Mouse (Mus musculus): ENCODE measurements around the gene Rptor. TPM values are rescaled to one million over a fixed set of nuclear protein-coding genes. Genes with fewer than 3 reads are reported as not detected.

Gene Rptor
- polyA plus RNA-seq, 1 experiment from 2014 or later, result 15.7 TPM

DNA sequence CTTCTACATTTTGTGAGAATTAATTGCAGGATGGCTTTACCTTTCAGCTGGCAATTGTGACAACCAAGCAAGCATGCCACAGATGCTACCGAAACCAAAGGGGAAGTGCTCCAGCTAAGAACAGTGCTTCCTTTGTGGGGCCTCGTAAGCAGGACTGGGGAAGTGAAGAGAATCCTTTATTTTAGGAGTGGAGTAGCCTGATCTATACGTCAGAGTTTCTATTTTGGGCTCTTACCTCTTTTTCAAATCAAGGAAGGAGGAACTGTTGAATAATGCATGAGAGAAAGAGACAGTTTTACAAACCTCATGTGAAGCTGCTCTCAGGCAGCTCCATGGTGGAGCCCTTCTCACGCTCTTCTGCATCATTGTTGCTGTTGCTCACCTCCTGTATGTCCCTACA lies 106.5 kb downstream of the Rptor start:
- H3K27ac ChIP-seq (replicated peaks), result no peak overlapping the region
- no peaks in the 10 kb centered on the region for H3K9me3 ChIP-seq
- no peak for DNase-seq (ENCODE audit: low spot score)
- no peaks in the 10 kb centered on the region for H3K27me3 ChIP-seq (replicated peaks; ENCODE audit: low read depth, poor library complexity, severe bottlenecking)
- H3K4me3 ChIP-seq, result no peak overlapping the region
- no peaks in the 10 kb centered on the region for H3K36me3 ChIP-seq (replicated peaks)
- WGBS, result 43% methylated on average over 4 of the region's 4 CpGs
- peaks cover 20% of the 10 kb centered on the region for H3K4me1 ChIP-seq

DNA sequence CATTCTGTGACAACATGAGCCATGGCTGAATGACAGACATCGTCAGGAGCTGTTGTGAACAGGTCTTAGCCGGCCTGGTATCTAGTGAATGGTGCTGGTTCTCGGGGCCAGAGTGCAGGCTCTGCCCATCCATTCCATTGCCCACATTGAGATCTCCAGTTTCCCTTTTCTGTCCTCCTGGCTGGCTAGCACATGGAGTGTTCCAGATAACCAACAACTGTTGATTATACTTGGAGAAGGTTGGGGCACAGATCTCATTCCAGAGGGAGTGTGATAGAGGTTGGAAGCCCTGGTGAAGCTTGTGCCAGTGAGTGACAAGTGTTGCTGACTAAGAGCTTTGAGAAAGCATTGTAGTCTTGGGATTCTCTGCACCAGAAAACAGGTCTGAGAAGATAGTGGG lies 107.6 kb downstream of the Rptor start:
- H3K9me3 ChIP-seq, result no peaks in the 10 kb centered on the region
- no peak overlapping the region for H3K4me3 ChIP-seq
- DNase-seq (ENCODE audit: low spot score), result no peak
- H3K4me1 ChIP-seq, result peaks cover 27% of the 10 kb centered on the region
- no peaks in the 10 kb centered on the region for H3K27me3 ChIP-seq (replicated peaks; ENCODE audit: low read depth, poor library complexity, severe bottlenecking)
- 88% methylated on average over 3 of the region's 3 CpGs for WGBS
- H3K36me3 ChIP-seq (replicated peaks), result no peaks in the 10 kb centered on the region
- H3K27ac ChIP-seq (replicated peaks), result no peak overlapping the region

GRCm38 (mm10) chr11:119710822-119711221 lies 108.1 kb downstream of the Rptor start:
- Histone ChIP-seq H3K4me1 (peaks cover 32% of the 10 kb centered on the region), H3K9me3 (no peaks in the 10 kb centered on the region), H3K4me3 (no peak overlapping the region), H3K36me3 (replicated peaks) (no peaks in the 10 kb centered on the region), H3K27ac (replicated peaks) (no peak overlapping the region), H3K27me3 (replicated peaks; ENCODE audit: low read depth, poor library complexity, severe bottlenecking) (no peaks in the 10 kb centered on the region)
- no peak for DNase-seq (ENCODE audit: low spot score)
- 83% methylated on average over 5 of the region's 5 CpGs for WGBS

- WGBS, result 53% methylated on average over 5 of the region's 5 CpGs
- H3K27ac ChIP-seq (replicated peaks), result peak overlapping the region; percentile 10
- H3K27me3 ChIP-seq (replicated peaks; ENCODE audit: low read depth, poor library complexity, severe bottlenecking), result no peaks in the 10 kb centered on the region
- H3K4me3 ChIP-seq, result no peak overlapping the region
- H3K36me3 ChIP-seq (replicated peaks), result peaks cover 14% of the 10 kb centered on the region; the same call in 1 of the 2 replicates
- H3K4me1 ChIP-seq, result peaks cover 15% of the 10 kb centered on the region
- 0 out of 2 replicates have a peak, but pooled peaks cover 2% of the 10 kb centered on the region for H3K9me3 ChIP-seq
- DNase-seq (ENCODE audit: low spot score), result no peak
Measured at GRCm38 (mm10) chr11:119715437-119715836, 112.7 kb downstream of the Rptor start.

- no peaks in the 10 kb centered on the region for H3K27me3 ChIP-seq (replicated peaks; ENCODE audit: low read depth, poor library complexity, severe bottlenecking)
- no peak for DNase-seq (ENCODE audit: low spot score)
- H3K27ac ChIP-seq (replicated peaks), result 0 out of 2 replicates have a peak overlapping the region, but pooled peaks have one; percentile 10
- WGBS, result 92% methylated on average over 5 of the region's 5 CpGs
- 0 out of 2 replicates have a peak, but pooled peaks cover 2% of the 10 kb centered on the region for H3K9me3 ChIP-seq
- H3K36me3 ChIP-seq (replicated peaks), result peaks cover 14% of the 10 kb centered on the region; the same call in 1 of the 2 replicates
- no peak overlapping the region for H3K4me3 ChIP-seq
- H3K4me1 ChIP-seq, result peaks cover 20% of the 10 kb centered on the region
Measured at GRCm38 (mm10) chr11:119715841-119716596, 113.3 kb downstream of the Rptor start.

DNA sequence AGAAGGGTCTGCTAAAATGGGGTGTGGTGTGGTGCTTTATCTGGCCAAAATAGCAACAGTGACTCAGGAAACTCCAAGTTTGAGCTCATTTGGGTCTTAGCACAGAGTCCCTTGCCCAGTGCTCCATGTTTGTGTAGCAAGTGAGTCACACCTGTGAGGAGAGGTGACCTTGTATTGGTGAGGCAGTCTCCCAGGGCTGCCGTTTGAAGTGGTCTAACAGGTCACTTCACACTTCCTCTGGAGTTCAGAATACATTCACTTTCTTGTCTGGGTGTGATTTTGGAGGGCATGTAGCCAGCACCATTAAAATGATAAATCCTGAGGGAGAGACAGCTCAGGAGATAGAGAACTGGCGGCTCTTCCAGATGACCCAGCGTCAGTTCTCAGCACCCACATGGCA lies 115.4 kb downstream of the Rptor start:
- 0 out of 2 replicates have a peak, but pooled peaks cover 2% of the 10 kb centered on the region for H3K9me3 ChIP-seq
- peaks cover 14% of the 10 kb centered on the region; the same call in 1 of the 2 replicates for H3K36me3 ChIP-seq (replicated peaks)
- DNase-seq (ENCODE audit: low spot score), result no peak
- peaks cover 24% of the 10 kb centered on the region for H3K4me1 ChIP-seq
- H3K27me3 ChIP-seq (replicated peaks; ENCODE audit: low read depth, poor library complexity, severe bottlenecking), result no peaks in the 10 kb centered on the region
- WGBS, result 95% methylated on average over 3 of the region's 3 CpGs
- H3K4me3 ChIP-seq, result no peak overlapping the region
- no peak overlapping the region for H3K27ac ChIP-seq (replicated peaks)

GRCm38 (mm10) chr11:119720101-119721048 lies 117.7 kb downstream of the Rptor start:
- Histone ChIP-seq H3K27me3 (replicated peaks; ENCODE audit: low read depth, poor library complexity, severe bottlenecking) (no peaks in the 10 kb centered on the region), H3K36me3 (replicated peaks) (peaks cover 23% of the 10 kb centered on the region), H3K4me1 (peaks cover 14% of the 10 kb centered on the region), H3K4me3 (no peak overlapping the region), H3K9me3 (0 out of 2 replicates have a peak, but pooled peaks cover 2% of the 10 kb centered on the region), H3K27ac (replicated peaks) (no peak overlapping the region)
- DNase-seq (ENCODE audit: low spot score), result no peak
- 88% methylated on average over 9 of the region's 9 CpGs for WGBS

DNA sequence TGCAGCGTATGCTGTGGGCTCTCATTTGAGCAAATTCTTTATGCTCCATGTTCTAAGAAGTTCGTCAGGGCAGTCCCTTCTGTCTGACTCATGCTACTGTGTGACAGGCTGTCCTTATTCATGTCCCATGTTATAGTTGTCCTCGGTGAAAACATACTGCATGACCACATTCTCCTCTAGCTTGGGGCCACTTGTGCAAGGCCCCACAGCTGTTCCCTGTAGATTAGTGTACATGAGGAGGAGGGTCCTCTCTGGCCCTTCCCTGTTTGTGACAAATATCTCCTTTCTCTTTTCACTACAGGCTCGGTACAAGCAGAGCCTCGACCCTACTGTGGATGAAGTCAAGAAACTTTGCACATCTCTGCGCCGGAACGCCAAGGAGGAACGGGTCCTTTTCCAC lies 122.0 kb downstream of the Rptor start:
- no peak for DNase-seq (ENCODE audit: low spot score)
- Histone ChIP-seq H3K9me3 (no peaks in the 10 kb centered on the region), H3K27ac (replicated peaks) (no peak overlapping the region), H3K36me3 (replicated peaks) (peaks cover 28% of the 10 kb centered on the region), H3K27me3 (replicated peaks; ENCODE audit: low read depth, poor library complexity, severe bottlenecking) (no peaks in the 10 kb centered on the region), H3K4me1 (peaks cover 10% of the 10 kb centered on the region; the same call in 1 of the 2 replicates), H3K4me3 (no peak overlapping the region)
- WGBS, result 92% methylated on average over 9 of the region's 9 CpGs

DNA sequence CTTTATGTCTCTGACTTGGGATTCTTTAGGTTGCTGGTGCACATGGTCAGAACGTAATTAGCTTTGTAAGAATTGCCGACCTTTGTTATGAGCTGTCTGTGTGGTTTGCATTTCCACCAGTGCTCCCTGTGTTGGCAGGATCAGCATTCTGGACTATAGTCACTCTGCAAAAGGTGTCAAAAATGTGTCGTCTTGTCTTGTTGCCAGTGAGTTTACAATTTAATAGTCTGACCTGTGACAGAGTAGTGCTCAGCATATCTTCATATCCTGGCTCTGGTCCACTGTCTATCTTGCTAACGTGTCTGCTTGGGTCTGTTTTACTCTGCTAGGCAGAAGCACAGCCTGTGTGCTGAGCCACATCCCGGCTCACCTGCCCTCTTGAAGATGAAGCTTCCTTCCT lies 128.7 kb downstream of the Rptor start:
- no peaks in the 10 kb centered on the region for H3K27me3 ChIP-seq (replicated peaks; ENCODE audit: low read depth, poor library complexity, severe bottlenecking)
- H3K4me3 ChIP-seq, result no peak overlapping the region
- no peak overlapping the region for H3K27ac ChIP-seq (replicated peaks)
- no peaks in the 10 kb centered on the region for H3K9me3 ChIP-seq
- H3K4me1 ChIP-seq, result 0 out of 2 replicates have a peak, but pooled peaks cover 6% of the 10 kb centered on the region
- H3K36me3 ChIP-seq (replicated peaks), result peaks cover 9% of the 10 kb centered on the region
- WGBS, result 88% methylated on average over 5 of the region's 5 CpGs
- DNase-seq (ENCODE audit: low spot score), result no peak

GRCm38 (mm10) chr11:119732362-119732761 lies 129.7 kb downstream of the Rptor start:
- H3K36me3 ChIP-seq (replicated peaks), result no peaks in the 10 kb centered on the region; the same call in 1 of the 2 replicates
- H3K4me3 ChIP-seq, result no peak overlapping the region
- H3K27me3 ChIP-seq (replicated peaks; ENCODE audit: low read depth, poor library complexity, severe bottlenecking), result no peaks in the 10 kb centered on the region
- no peaks in the 10 kb centered on the region for H3K9me3 ChIP-seq
- H3K4me1 ChIP-seq, result 0 out of 2 replicates have a peak, but pooled peaks cover 13% of the 10 kb centered on the region
- DNase-seq (ENCODE audit: low spot score), result no peak
- no peak overlapping the region for H3K27ac ChIP-seq (replicated peaks)
- WGBS, result 83% methylated on average over 1 of the region's 1 CpGs

DNA sequence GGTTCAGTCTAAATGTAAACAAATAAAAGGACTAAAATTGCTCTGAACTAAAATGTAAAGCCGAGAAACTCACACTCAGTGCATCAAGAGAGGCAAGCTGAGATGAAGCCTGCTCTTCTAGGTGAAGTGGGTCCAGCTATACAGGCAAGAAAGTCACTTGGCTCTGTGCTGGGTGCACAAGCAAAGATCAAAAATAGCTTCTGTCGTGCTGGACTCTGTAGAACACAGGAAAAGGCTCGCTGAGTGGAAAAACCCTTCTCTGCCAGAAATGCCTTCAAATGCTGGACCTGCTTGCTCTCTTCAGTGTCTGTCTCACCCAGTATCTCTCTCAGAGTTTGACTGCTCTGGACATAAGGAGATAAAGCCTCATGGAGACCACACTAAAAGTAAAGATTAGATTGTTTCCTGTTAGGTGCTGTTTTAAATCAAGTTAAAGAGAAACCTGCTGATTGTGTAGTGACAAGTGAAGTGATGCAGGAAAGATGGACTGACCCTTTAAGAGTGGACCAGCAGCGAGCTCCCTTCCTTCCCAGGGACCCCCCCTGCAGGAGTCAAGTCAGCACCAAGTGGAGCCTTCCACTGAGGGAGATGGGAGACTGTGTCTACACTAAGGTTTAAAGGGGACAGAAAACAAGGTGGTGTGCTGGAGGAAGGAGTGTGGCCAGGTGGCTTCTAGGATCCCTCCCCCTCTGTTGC lies 130.4 kb downstream of the Rptor start:
- WGBS, result 71% methylated on average over 4 of the region's 4 CpGs
- H3K4me3 ChIP-seq, result no peak overlapping the region
- H3K4me1 ChIP-seq, result 0 out of 2 replicates have a peak, but pooled peaks cover 13% of the 10 kb centered on the region
- no peaks in the 10 kb centered on the region for H3K27me3 ChIP-seq (replicated peaks; ENCODE audit: low read depth, poor library complexity, severe bottlenecking)
- no peak for DNase-seq (ENCODE audit: low spot score)
- no peak overlapping the region for H3K27ac ChIP-seq (replicated peaks)
- H3K9me3 ChIP-seq, result no peaks in the 10 kb centered on the region
- H3K36me3 ChIP-seq (replicated peaks), result no peaks in the 10 kb centered on the region; the same call in 1 of the 2 replicates

GRCm38 (mm10) chr11:119733657-119733990 lies 130.9 kb downstream of the Rptor start:
- H3K4me3 ChIP-seq, result no peak overlapping the region
- no peaks in the 10 kb centered on the region for H3K27me3 ChIP-seq (replicated peaks; ENCODE audit: low read depth, poor library complexity, severe bottlenecking)
- H3K4me1 ChIP-seq, result 0 out of 2 replicates have a peak, but pooled peaks cover 13% of the 10 kb centered on the region
- no peaks in the 10 kb centered on the region for H3K9me3 ChIP-seq
- no peaks in the 10 kb centered on the region; the same call in 1 of the 2 replicates for H3K36me3 ChIP-seq (replicated peaks)
- DNase-seq (ENCODE audit: low spot score), result no peak
- H3K27ac ChIP-seq (replicated peaks), result no peak overlapping the region
- WGBS, result 91% methylated on average over 7 of the region's 7 CpGs
